Mouse (Mus musculus) cortical plate, adult 2 months (tissue): ENCODE data around the gene Rragc.
A peak's percentile ranks its signal among the peaks of the same experiment; 100 is the strongest.

Experiments used
- CTCF ChIP-seq: fragments of 200-500 bp; IDR thresholded peaks from 2 replicates; pipeline ENCODE4 v1.5.1; 2011; ENCODE audit warnings: mild to moderate bottlenecking, control low read depth, low read length; ENCODE audit not compliant: insufficient read depth; ENCODE audit errors: extremely low read depth
- POLR2A ChIP-seq: fragments of 200-500 bp; IDR thresholded peaks from 2 replicates; pipeline ENCODE4 v1.6.1; 2011; ENCODE audit warnings: mild to moderate bottlenecking, low read length, control low read depth; ENCODE audit not compliant: insufficient read depth; ENCODE audit errors: extremely low read depth

DNA sequence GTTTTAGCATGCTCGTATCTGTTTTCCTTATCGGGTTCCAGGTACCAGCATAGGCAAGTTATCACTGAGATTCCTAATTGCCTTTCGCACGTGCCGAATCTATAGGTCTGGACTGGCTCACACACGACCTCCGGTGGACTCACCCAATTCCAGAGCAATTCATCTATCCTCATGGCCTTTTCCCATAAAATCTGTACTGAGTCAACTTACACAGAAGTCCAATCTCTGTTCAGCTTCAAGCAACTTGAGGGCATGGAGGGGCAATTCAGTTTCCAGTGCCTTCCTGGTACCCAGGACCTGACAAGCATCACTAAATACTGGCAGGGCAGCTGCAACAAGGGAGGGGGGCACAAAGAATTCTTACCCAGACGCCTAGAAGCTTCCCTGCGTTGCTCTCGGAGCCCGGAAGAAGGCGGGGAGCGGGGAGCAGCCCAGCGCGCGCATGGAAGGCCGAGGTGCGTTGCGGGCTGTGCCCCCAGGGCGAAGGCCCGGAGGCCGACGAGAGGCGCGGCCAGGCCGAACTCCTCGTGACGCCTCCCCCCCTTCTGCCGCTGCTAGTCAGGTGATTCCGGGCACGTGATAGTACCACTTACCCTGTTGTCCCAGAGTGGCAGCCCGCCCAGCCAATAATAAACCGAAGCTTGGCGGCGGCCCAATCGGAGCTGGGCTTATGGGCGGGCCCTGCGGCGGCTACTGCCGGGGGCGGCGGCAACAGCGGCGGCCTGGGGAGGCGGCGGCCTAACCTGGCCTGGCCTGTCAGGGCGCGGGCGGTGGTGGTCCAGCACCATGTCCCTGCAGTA is at the start of gene Rragc:
- no peak for TF ChIP-seq CTCF
- peak; percentile 60; the same call in 1 of the 2 replicates for TF ChIP-seq POLR2A
